Comparison of ENCODE assay signal across 11 mouse cellular contexts in the genomic region with DNA sequence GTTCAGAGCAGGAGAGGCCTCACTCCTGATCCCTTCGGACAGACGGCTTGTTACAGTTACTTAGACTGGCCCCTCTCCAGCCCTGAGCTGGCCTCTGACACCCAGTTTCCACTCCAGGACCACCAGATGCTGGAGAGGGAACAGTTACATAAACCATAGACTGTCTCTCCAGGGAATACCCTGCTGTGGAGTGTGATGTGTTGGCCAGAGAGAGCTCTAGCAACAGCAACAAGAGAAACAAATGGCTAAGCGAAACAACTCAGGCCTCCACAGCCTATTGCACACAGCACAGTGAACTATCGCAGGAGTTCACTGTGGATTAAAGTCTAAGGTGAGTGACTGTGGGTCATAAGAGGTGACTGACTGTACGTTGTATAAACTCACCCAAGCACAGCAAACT. TPM values are rescaled to one million over a fixed set of nuclear protein-coding genes. Genes with fewer than 3 reads are reported as not detected.
DNase-seq lines count a peak whose midpoint lies in the region; ATAC-seq lines count a peak whose summit lies in the region.
"Had no signal": no experiment of that assay in that cellular context is flagged by ENCODE, and none has a peak within 500 bp of the region (broad histone marks: within the 10 kb centered on the region; RNA-seq: fewer than 3 reads in every experiment).

No protein-coding gene starts in this region.

- H3K36me3 ChIP-seq in liver, embryonic 12.5 days = no peaks in the 10 kb centered on the region
- no peaks in the 10 kb centered on the region for H3K36me3 ChIP-seq in stomach, embryonic 15.5 days
- H3K36me3 ChIP-seq in hindbrain, embryonic 16.5 days (ENCODE audit: control insufficient read depth, insufficient read depth, low read length) = no peaks in the 10 kb centered on the region

- H3K4me3 ChIP-seq in liver, embryonic 12.5 days = no peak overlapping the region
- H3K4me3 ChIP-seq in stomach, embryonic 15.5 days (replicated peaks) = no peak overlapping the region
- no peak overlapping the region for H3K4me3 ChIP-seq in hindbrain, embryonic 16.5 days (ENCODE audit: low read length)

- WGBS in liver, embryonic 12.5 days (ENCODE audit: insufficient replicate concordance) = 69% methylated on average over 5 of the region's 5 CpGs
- WGBS in stomach, embryonic 15.5 days = 66% methylated on average over 5 of the region's 5 CpGs
- WGBS in hindbrain, embryonic 16.5 days = 74% methylated on average over 5 of the region's 5 CpGs

- no peak for ATAC-seq in liver, embryonic 12.5 days
- peak; percentile 11; the same call in 1 of the 2 replicates for ATAC-seq in stomach, embryonic 15.5 days (ENCODE audit: insufficient read depth, low FRiP score, low read depth)
- ATAC-seq in cerebellum, adult (ENCODE audit: insufficient number of reproducible peaks, low FRiP score, low TSS enrichment) = no peak
- no peak for ATAC-seq in hindbrain, embryonic 16.5 days

- peak overlapping the region; percentile 62 for H3K4me2 ChIP-seq in liver, embryonic 12.5 days
- H3K4me2 ChIP-seq in stomach, embryonic 15.5 days = no peak overlapping the region
- H3K4me2 ChIP-seq in hindbrain, embryonic 16.5 days (ENCODE audit: low read length) = no peak overlapping the region

- intact Hi-C loops in heart, postnatal 10 days (cut with DNase I) = no loop called here

- H3K27me3 ChIP-seq in liver, embryonic 12.5 days (replicated peaks) = peaks cover 46% of the 10 kb centered on the region
- 0 out of 2 replicates have a peak, but pooled peaks cover 5% of the 10 kb centered on the region for H3K27me3 ChIP-seq in stomach, embryonic 15.5 days (replicated peaks)
- peaks cover 6% of the 10 kb centered on the region; the same call in 1 of the 2 replicates for H3K27me3 ChIP-seq in hindbrain, embryonic 16.5 days (replicated peaks; ENCODE audit: control insufficient read depth, insufficient read depth, low read length)

- peaks cover 43% of the 10 kb centered on the region for H3K4me1 ChIP-seq in liver, embryonic 12.5 days
- peaks cover 4% of the 10 kb centered on the region; the same call in 1 of the 2 replicates for H3K4me1 ChIP-seq in stomach, embryonic 15.5 days
- H3K4me1 ChIP-seq in hindbrain, embryonic 16.5 days (ENCODE audit: control insufficient read depth, insufficient read depth, low read depth, low read length) = no peaks in the 10 kb centered on the region

- H3K9me3 ChIP-seq in liver, embryonic 12.5 days (replicated peaks) = no peaks in the 10 kb centered on the region
- H3K9me3 ChIP-seq in stomach, embryonic 15.5 days = no peaks in the 10 kb centered on the region
- H3K9me3 ChIP-seq in hindbrain, embryonic 16.5 days (ENCODE audit: control insufficient read depth, low read length) = no peaks in the 10 kb centered on the region

- H3K27ac ChIP-seq in liver, embryonic 12.5 days = no peak overlapping the region
- H3K27ac ChIP-seq in stomach, embryonic 15.5 days = no peak overlapping the region
- H3K27ac ChIP-seq in hindbrain, embryonic 16.5 days (ENCODE audit: low read depth, low read length) = no peak overlapping the region

- no peak overlapping the region for H3K9ac ChIP-seq in liver, embryonic 12.5 days
- H3K9ac ChIP-seq in stomach, embryonic 15.5 days = no peak overlapping the region
- no peak overlapping the region for H3K9ac ChIP-seq in hindbrain, embryonic 16.5 days (ENCODE audit: low read depth, low read length)

- no peak for DNase-seq in liver
- DNase-seq in heart, postnatal 10 days = peak; percentile 69
- peak; percentile 47 to 91 for DNase-seq in kidney, postnatal 25 days
- DNase-seq in right cerebral cortex, postnatal 14 days = no peak
- DNase-seq: cerebellum, adult 9-10 months had no signal

RNA-seq across cellular contexts. Expression of gene Slc1a7, which starts 56.5 kb away (rescaled TPM):
- not detected in 2 replicates for polyA plus RNA-seq in liver, embryonic 12.5 days (2016; fragmentation: Nextera tagmentation; extraction: Ambion mirVana)
- under 1 TPM in 1 of 2 experiments, not detected in 1; 0.10 TPM for total RNA-seq in heart, postnatal 10 days (2021)
- 0.08 and 0.21 TPM in 2 replicates for polyA plus RNA-seq in stomach, embryonic 15.5 days (2015; fragmentation: Nextera tagmentation; extraction: Ambion mirVana)
- polyA plus RNA-seq in hindbrain, embryonic 16.5 days (2015; fragmentation: Nextera tagmentation; extraction: Ambion mirVana) = 0.18 TPM in 1 of 2 replicates, not detected in the other
- total RNA-seq: left cerebral cortex, postnatal 10 days had no signal
- polyA plus RNA-seq: midbrain, embryonic 11.5 days had no signal

Comparison
In these comparisons a context has a peak if more than half of its experiments do, and no peak if none do; other contexts are left out.
1. DNase-seq: peak in heart, postnatal 10 days (2 of 2) and kidney, postnatal 25 days (2 of 2); none in liver (single experiment) and right cerebral cortex, postnatal 14 days (single experiment).